Mouse (Mus musculus): Measurements from ENCODE around the gene Fmnl3.
"Not testable (repeated sequence)": the region's sequence is repeated elsewhere in the genome, so short reads cannot be mapped to it uniquely, and the experiment has no call there.

Gene Fmnl3

GRCm38 (mm10) chr15:99387976-99388375 lies 17.7 kb upstream of the Fmnl3 start:
- DNase-seq (ENCODE audit: low read depth, low spot score): no peak

GRCm38 (mm10) chr15:99386796-99387195 lies 16.5 kb upstream of the Fmnl3 start:
- no peak for DNase-seq (ENCODE audit: low read depth, low spot score)

- not testable (repeated sequence) for DNase-seq (ENCODE audit: low read depth, low spot score)
Observed at GRCm38 (mm10) chr15:99386110-99386509, 15.8 kb upstream of the Fmnl3 start.

DNA sequence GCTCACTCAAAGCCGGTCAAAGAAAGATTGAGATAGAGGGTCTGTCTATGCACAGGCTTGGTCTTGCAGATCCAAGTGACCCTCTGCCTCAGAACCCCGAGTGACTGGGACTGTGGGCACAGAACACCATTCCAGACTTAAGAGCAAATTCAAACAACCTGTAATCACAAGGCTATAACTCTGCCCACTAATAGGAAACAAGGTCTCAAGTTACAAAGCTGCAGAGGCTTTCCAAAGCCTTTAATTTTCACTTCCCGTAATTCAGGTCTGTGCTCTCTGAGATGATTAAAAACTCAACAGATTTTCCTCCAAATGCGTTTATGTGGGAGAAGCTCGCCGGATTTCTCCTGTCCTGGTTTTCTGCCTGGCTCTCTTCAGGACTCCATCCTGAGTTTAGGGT lies 13.8 kb upstream of the Fmnl3 start:
- no peak for DNase-seq (ENCODE audit: low read depth, low spot score)

DNA sequence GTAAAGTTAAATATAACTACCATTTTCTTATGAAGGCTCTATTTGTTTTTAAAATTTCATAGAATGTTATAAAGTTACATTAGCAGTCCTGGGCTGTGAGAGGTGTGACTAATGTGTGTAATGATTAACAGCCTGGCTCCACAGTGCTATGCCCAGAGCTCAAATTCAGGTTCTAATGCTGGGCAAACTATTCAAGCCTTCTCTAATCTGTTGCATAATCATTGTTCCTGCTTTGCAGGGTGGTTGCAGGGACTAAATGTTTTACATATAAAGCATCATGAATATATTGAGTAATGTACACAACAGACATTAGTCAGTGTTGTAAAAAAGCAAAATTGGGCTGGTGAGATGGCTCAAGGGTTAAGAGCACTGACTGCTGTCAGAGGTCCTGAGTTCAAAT lies 12.6 kb upstream of the Fmnl3 start:
- no peak for DNase-seq (ENCODE audit: low read depth, low spot score)

DNA sequence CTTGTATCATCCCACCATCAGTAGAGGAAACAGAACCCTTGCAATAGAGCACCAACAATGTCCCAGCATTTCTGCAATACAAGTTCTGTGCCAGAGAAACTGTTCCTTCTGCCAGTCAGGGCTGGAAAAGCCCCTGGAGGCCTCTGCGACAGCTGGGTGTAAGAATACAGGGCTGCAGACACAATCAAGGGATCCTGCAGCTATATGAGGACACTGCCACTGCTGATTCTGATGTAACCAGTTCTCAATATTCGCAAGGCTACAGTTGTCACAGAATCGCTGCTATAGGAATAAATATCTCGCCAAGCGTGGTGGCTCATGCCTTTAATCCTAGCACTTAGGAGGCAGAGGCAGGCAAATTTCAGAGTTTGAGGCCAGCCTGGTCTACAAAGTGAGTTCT lies 6.0 kb upstream of the Fmnl3 start:
- DNase-seq (ENCODE audit: low read depth, low spot score): no peak

DNA sequence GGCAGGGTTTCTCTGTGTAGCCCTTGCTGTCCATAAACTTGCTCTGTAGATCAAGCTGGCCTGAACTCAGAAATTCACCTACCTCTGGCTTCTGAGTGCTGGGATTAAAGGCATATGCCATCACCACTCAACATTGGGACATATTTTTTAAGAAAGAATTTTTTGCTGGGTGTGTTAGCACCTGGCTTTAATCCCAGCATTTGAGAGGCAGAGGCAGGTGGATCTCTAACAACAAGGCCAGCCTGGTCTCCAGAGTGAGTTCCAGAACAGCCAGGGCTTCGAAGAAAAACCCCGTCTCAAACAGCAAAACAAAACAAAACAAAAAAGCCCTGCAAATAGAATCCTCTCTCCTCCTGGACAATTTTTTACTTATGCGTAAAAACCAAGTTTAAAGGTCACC lies 5.3 kb upstream of the Fmnl3 start:
- DNase-seq (ENCODE audit: low read depth, low spot score): no peak

GRCm38 (mm10) chr15:99375036-99375435 lies 4.8 kb upstream of the Fmnl3 start:
- no peak for DNase-seq (ENCODE audit: low read depth, low spot score)

GRCm38 (mm10) chr15:99372761-99373160 lies 2.5 kb upstream of the Fmnl3 start:
- DNase-seq (ENCODE audit: low read depth, low spot score): no peak

GRCm38 (mm10) chr15:99371526-99372340 lies 1.5 kb upstream of the Fmnl3 start:
- no peak for DNase-seq (ENCODE audit: low read depth, low spot score)

DNA sequence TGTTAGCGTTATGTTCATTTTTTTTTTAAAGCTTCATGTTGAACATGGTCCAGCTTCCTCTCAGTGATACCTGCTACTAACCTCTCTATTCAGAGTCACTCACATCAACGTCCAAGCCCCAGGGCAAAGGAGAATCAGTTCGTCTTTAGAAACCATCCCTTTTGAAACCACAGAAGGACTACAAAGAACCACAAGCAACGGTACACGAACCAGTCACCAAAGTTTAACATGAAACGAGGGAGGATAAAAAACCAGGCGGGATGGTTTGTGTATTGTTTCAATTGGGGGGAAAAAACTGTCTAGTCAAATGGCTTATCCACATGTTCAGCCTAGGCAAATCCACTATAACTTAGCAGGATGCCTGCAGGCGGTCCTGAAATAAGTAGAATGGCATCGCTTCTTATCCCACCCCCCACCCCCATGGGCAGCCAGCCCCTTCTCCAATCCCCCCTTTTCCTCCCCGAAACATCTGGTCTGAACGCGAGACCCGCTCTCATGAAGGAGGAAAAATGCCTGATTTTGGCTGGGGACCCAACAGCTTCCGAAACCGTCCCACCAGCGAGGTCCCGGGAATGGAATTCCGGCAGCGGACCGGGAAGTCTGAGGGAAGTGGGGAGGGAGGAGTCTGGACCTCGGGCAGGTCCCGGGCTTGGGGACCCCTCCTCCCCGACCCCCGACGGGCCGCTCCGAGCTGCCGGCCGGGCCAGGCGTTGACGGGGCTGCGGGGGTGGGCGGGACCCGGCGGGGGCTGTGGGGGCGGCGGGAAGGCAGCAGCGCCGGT lies 701 bp downstream of the Fmnl3 start:
- no peak for DNase-seq (ENCODE audit: low read depth, low spot score)

DNA sequence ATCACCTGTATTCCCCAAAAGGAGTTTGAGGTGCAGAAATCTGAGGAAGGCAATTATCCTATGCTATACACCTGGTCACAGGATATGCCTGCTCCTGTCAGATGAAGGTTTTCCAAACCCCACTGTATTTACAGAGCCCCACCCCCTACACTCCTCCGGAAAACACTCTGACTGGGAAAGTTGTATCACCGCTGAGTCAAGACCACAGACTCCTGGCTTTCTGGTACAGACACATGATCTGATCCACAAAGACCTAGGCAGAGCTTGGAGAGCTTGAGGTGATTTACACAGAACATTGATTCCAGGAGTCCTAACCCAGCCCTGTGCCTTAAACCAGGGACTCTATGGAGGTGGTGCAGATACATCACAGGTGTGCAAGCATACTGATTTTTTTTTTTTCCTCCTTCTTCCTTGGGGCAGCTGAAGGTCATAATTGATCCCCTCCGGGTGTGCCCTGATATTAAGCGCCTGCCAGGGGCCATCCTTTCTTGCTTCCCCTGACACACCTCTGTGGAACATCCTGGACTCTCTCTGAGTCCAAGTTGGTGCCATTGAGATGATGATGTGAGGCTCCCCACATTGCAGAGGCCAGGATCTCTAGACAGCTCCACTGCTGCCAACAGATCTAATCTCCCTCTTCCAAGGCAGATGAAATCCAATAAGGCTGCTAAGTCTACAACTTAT lies 1.6 kb downstream of the Fmnl3 start:
- no peak for DNase-seq (ENCODE audit: low read depth, low spot score)

GRCm38 (mm10) chr15:99364921-99365320 lies 5.4 kb downstream of the Fmnl3 start:
- no peak for DNase-seq (ENCODE audit: low read depth, low spot score)

GRCm38 (mm10) chr15:99364022-99364530 lies 6.2 kb downstream of the Fmnl3 start:
- no peak for DNase-seq (ENCODE audit: low read depth, low spot score)

- DNase-seq (ENCODE audit: low read depth, low spot score): no peak
Observed at GRCm38 (mm10) chr15:99358952-99359351, 11.3 kb downstream of the Fmnl3 start.

GRCm38 (mm10) chr15:99356462-99356861 lies 13.8 kb downstream of the Fmnl3 start:
- DNase-seq (ENCODE audit: low read depth, low spot score): no peak

GRCm38 (mm10) chr15:99355660-99356059 lies 14.6 kb downstream of the Fmnl3 start:
- no peak for DNase-seq (ENCODE audit: low read depth, low spot score)

DNA sequence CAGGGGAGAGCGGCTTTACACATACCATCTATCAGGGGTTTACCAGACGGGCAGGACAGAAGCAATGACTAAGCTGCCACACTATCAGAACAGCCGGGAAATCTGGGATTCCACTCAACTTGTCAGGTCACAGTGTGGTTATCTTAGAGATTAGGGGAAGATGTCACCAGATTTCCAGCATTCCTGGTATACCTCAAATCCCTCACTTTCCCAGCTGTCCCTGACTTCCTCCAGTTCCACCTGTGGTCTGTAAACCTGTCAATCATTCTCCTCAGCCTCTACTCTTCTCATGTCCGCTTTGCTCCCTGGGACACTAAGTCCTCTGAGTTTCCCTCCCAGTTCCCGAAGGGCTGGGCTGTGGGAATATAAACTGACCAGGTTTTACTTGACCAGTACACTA lies 18.0 kb downstream of the Fmnl3 start:
- no peak for DNase-seq (ENCODE audit: low read depth, low spot score)

DNA sequence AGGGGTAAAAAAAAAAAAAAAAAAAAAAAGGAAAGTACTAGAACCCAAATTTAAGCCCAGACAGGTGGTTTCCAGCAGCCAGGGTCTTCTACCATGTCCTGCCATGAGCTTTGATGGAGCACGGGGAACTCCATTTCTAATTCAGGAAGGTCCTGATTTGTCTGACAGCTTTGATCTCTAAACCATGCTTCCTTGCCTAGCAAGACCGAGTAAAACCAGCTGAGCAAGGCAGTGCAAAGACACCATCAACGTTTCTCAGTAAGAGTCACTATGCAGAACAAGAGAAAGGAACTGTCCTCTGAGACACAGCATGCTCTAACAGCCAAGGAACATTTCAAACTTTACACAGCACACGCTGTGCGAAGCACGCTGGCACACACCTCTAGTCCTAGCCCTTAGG lies 18.7 kb downstream of the Fmnl3 start:
- no peak for DNase-seq (ENCODE audit: low read depth, low spot score)

DNA sequence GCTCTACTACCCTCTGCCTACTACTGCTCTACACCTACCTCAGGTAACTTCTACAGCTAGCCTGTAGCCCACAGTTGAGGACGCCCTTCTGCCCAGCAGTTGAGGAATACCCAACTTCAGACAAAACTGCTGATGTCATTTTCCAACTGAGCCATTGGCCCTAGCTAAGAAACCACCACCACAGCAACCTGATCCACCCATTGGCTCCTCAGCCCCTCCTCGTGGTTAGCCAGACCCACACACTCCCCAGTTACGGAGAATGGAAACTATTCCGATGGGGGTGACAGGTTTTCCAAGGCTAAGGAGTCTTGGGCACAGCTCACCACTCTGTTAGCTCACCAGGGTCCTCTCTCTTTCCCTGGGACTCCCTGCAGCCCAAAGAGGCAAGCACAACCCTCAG lies 25.3 kb downstream of the Fmnl3 start:
- DNase-seq (ENCODE audit: low read depth, low spot score): no peak

DNA sequence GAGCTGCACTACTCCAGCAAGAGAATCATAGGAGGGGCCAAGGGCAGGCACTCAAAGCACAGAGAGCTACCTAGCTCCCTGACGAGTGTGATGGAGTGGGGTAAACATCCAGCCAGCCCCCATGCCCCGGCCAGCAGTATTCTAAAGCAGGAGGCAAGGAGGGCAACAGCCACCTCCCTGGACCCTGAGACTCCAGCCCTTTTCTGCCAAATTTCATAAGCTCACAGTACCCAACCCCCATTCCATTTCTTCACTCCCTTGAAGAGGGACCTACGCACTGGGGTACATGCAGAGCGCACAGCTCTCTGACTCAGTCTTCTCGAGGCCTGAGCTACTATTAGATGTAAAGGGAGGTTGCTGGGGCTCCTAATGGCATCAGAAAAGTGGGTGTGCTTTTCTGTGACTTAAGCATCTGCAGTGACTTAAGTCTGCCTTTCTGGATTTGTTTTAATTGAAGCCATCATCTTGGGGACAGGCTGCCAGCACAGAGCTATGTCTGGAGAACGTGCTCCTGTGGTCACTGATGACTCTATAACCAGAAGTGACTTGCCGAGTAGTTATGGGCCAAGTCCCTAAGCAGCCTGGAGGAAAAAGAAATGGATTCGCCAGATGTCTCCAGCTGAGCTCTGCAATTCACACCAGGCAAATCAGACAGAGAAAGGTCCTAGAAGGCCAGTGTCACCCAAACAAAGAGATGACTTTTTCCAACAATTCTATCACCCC lies 26.0 kb downstream of the Fmnl3 start:
- DNase-seq (ENCODE audit: low read depth, low spot score): no peak
